Mouse (Mus musculus) neural tube, embryonic 12.5 days (tissue): Measurements from ENCODE around the gene Sbf2. TPM values are rescaled to one million over a fixed set of nuclear protein-coding genes. Genes with fewer than 3 reads are reported as not detected.
A peak's percentile ranks its signal among the peaks of the same experiment; 100 is the strongest.
"Not testable (repeated sequence)": the region's sequence is repeated elsewhere in the genome, so short reads cannot be mapped to it uniquely, and the experiment has no call there.

Experiments used
- ATAC-seq: fragments of 200-750 bp; cut with Nextera tagmentation; 2 replicates; pipeline ENCODE4 v1.8.0; 2017; ENCODE audit warnings: low read depth, mild to moderate bottlenecking, moderate TSS enrichment, moderate library complexity; ENCODE audit not compliant: low FRiP score
- H3K27ac ChIP-seq: fragments of 300-500 bp; sonication (generic); 2 replicates; pipeline ENCODE4 v1.5.1; 2016
- H3K27me3 ChIP-seq: fragments of 300-500 bp; sonication (generic); replicated peaks from 2 replicates; pipeline ENCODE4 v1.6.1; 2016; ENCODE audit warnings: mild to moderate bottlenecking
- H3K36me3 ChIP-seq: fragments of 300-500 bp; sonication (generic); 2 replicates; pipeline ENCODE4 v1.6.1; 2016; ENCODE audit warnings: mild to moderate bottlenecking
- H3K4me1 ChIP-seq: fragments of 300-500 bp; sonication (generic); 2 replicates; pipeline ENCODE4 v1.6.1; 2016
- H3K4me2 ChIP-seq: fragments of 300-500 bp; sonication (generic); replicated peaks from 2 replicates; pipeline ENCODE4 v1.6.1; 2016; ENCODE audit warnings: mild to moderate bottlenecking
- H3K4me3 ChIP-seq: fragments of 300-500 bp; sonication (generic); 2 replicates; pipeline ENCODE4 v1.5.1; 2016
- H3K9ac ChIP-seq: fragments of 300-500 bp; sonication (generic); 2 replicates; pipeline ENCODE4 v1.6.1; 2016; ENCODE audit warnings: mild to moderate bottlenecking
- H3K9me3 ChIP-seq: fragments of 300-500 bp; sonication (generic); 2 replicates; pipeline ENCODE4 v1.6.1; 2016; ENCODE audit warnings: mild to moderate bottlenecking
- WGBS: fragments of 180-500 bp; shearing (Covaris S2); methylation state at CpG from one replicate; pipeline ENCODE4 v1.1.7; 2016; 5-methylcytosine and 5-hydroxymethylcytosine counted together
- polyA plus RNA-seq: library from polyadenylated mRNA; unstranded; fragments of >200 nt; fragmentation: Nextera tagmentation; extraction: Ambion mirVana; gene quantifications from 2 replicates; pipeline ENCODE4 v1.2.1, GENCODE M21; 2016

The Sbf2 gene
- polyA plus RNA-seq, 1 experiment from 2014 or later, result 53.2 TPM

GRCm38 (mm10) chr7:110645859-110646258, 31.1 kb upstream of the Sbf2 start:
- Histone ChIP-seq H3K27me3 (no peaks in the 10 kb centered on the region), H3K27ac (no peak overlapping the region), H3K4me1 (no peaks in the 10 kb centered on the region), H3K9ac (no peak overlapping the region), H3K36me3 (no peaks in the 10 kb centered on the region), H3K4me2 (no peak overlapping the region), H3K9me3 (peaks cover 6% of the 10 kb centered on the region; the same call in 1 of the 2 replicates), H3K4me3 (no peak overlapping the region)
- ATAC-seq, result no peak
- 84% methylated on average over 6 of the region's 6 CpGs for WGBS

GRCm38 (mm10) chr7:110645311-110645710, 30.6 kb upstream of the Sbf2 start:
- whole genome bisulfite sequencing, result 75% methylated on average over 5 of the region's 5 CpGs
- H3K4me3 ChIP-seq, result no peak overlapping the region
- H3K4me2 ChIP-seq, result no peak overlapping the region
- no peaks in the 10 kb centered on the region for H3K4me1 ChIP-seq
- H3K36me3 ChIP-seq, result no peaks in the 10 kb centered on the region
- H3K27me3 ChIP-seq, result no peaks in the 10 kb centered on the region
- no peak overlapping the region for H3K27ac ChIP-seq
- peak; percentile 68; the same call in 1 of the 2 replicates for ATAC-seq
- H3K9ac ChIP-seq, result no peak overlapping the region
- peaks cover 6% of the 10 kb centered on the region; the same call in 1 of the 2 replicates for H3K9me3 ChIP-seq

GRCm38 (mm10) chr7:110639958-110640357, 25.2 kb upstream of the Sbf2 start:
- H3K9ac ChIP-seq, H3K4me1 ChIP-seq, H3K9me3 ChIP-seq, H3K4me3 ChIP-seq, ATAC-seq, H3K4me2 ChIP-seq, H3K27me3 ChIP-seq, H3K27ac ChIP-seq, H3K36me3 ChIP-seq: not testable (repeated sequence)
- WGBS, result 91% methylated on average over 3 of the region's 3 CpGs

- Histone ChIP-seq H3K36me3 (no peaks in the 10 kb centered on the region), H3K4me1 (peaks cover 5% of the 10 kb centered on the region; the same call in 1 of the 2 replicates), H3K27me3 (no peaks in the 10 kb centered on the region), H3K9me3 (no peaks in the 10 kb centered on the region), H3K9ac (no peak overlapping the region), H3K27ac (no peak overlapping the region), H3K4me3 (no peak overlapping the region), H3K4me2 (no peak overlapping the region)
- ATAC-seq, result no peak
- 89% methylated on average over 11 of the region's 11 CpGs for WGBS
These were observed 24.7 kb upstream of the Sbf2 start for GRCm38 (mm10) chr7:110639291-110639915.

GRCm38 (mm10) chr7:110638305-110639110, 23.8 kb upstream of the Sbf2 start:
- Histone ChIP-seq H3K9ac (no peak overlapping the region), H3K4me2 (no peak overlapping the region), H3K4me1 (peaks cover 5% of the 10 kb centered on the region; the same call in 1 of the 2 replicates), H3K9me3 (no peaks in the 10 kb centered on the region), H3K4me3 (no peak overlapping the region), H3K27me3 (no peaks in the 10 kb centered on the region), H3K27ac (no peak overlapping the region), H3K36me3 (no peaks in the 10 kb centered on the region)
- 42% methylated on average over 17 of the region's 17 CpGs for WGBS
- ATAC-seq, result no peak

DNA sequence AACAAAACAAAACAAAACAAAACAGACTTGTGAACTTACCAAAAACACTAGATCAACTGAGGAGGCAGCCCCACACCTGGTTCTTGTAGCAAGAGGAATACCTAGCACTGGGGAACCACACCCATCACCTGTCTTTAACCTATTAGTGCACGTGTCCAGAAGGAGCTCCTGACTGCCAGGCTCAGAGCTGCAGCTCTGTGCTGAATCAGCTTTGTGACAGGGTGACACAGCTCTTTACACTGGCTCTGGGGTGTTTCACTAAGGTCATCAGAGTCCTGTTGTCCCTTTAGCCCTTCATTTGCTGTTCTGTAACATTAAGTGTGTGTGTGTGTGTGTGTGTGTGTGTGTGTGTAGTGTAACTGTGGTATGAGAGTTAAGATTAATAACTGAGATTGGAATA, 21.8 kb upstream of the Sbf2 start:
- Histone ChIP-seq H3K9ac (no peak overlapping the region), H3K27ac (no peak overlapping the region), H3K36me3 (no peaks in the 10 kb centered on the region), H3K27me3 (no peaks in the 10 kb centered on the region; the same call in 1 of the 2 replicates), H3K4me2 (no peak overlapping the region), H3K4me1 (peaks cover 5% of the 10 kb centered on the region; the same call in 1 of the 2 replicates), H3K9me3 (no peaks in the 10 kb centered on the region), H3K4me3 (no peak overlapping the region)
- ATAC-seq, result no peak
- 50% methylated on average over 1 of the region's 1 CpGs for WGBS

- no peak for ATAC-seq
- peaks cover 5% of the 10 kb centered on the region; the same call in 1 of the 2 replicates for H3K4me1 ChIP-seq
- 67% methylated on average over 3 of the region's 3 CpGs for WGBS
- no peaks in the 10 kb centered on the region for H3K36me3 ChIP-seq
- no peak overlapping the region for H3K9ac ChIP-seq
- no peak overlapping the region for H3K27ac ChIP-seq
- no peak overlapping the region for H3K4me2 ChIP-seq
- no peaks in the 10 kb centered on the region for H3K9me3 ChIP-seq
- no peak overlapping the region for H3K4me3 ChIP-seq
- H3K27me3 ChIP-seq, result peaks cover 6% of the 10 kb centered on the region
These were observed 21.2 kb upstream of the Sbf2 start for GRCm38 (mm10) chr7:110635929-110636328.

DNA sequence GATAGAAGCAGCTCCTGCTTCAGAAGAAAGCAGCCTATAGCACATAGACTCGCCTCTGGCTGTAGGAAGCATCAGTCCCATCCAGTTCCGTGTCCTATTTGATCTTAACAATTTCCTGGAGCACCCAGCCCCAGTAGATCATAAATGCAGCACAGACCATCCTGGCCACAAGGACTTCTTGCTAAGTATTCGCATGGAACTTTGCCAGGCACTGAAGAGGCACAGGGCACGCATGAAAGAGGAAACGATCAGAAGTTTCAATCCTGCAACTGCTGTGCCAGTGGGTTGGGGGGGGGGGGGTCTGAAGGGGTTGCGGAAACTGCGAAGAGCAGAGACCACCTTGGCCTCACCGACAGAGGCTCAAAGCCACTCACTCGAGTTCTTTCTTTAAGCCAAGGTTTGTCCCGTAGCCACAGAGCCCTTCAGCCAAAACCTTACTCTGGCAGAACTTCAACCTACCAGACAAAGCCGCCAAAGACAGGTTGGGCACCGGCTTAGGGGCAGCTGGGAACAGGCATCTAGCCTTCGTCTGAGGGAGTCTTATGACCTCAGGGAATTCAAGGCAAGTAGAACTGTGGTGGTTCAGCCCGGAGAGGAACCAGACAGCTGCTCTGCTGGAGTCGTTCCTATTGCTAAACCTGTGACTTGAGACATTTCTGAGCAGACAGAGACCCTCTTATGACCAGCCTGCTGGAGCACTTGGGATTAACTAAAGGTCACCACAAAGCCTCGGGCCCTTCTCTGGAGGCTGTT, 16.6 kb upstream of the Sbf2 start:
- Histone ChIP-seq H3K4me3 (no peak overlapping the region), H3K27ac (no peak overlapping the region), H3K9me3 (no peaks in the 10 kb centered on the region), H3K4me2 (peak overlapping the region; percentile 74; the same call in 1 of the 2 replicates), H3K4me1 (peaks cover 29% of the 10 kb centered on the region), H3K27me3 (peaks cover 46% of the 10 kb centered on the region), H3K36me3 (no peaks in the 10 kb centered on the region), H3K9ac (no peak overlapping the region)
- WGBS, result 81% methylated on average over 16 of the region's 16 CpGs
- ATAC-seq, result no peak

- WGBS, result under 1% methylated on average over 36 of the region's 36 CpGs
These were observed 15.4 kb upstream of the Sbf2 start for GRCm38 (mm10) chr7:110629892-110630666.

GRCm38 (mm10) chr7:110628611-110629354, 14.1 kb upstream of the Sbf2 start:
- Histone ChIP-seq H3K4me1 (peaks cover 36% of the 10 kb centered on the region), H3K27me3 (peaks cover 69% of the 10 kb centered on the region), H3K4me3 (peak overlapping the region; percentile 36), H3K27ac (no peak overlapping the region), H3K36me3 (no peaks in the 10 kb centered on the region), H3K4me2 (peak overlapping the region; percentile 73), H3K9ac (peak overlapping the region; percentile 47), H3K9me3 (no peaks in the 10 kb centered on the region)
- no peak for ATAC-seq
- WGBS, result 1% methylated on average over 33 of the region's 33 CpGs

More at GRCm38 (mm10) chr7:110629892-110630666, 15.4 kb upstream of the Sbf2 start:
- H3K27me3 ChIP-seq, result peaks cover 58% of the 10 kb centered on the region
- H3K27ac ChIP-seq, result no peak overlapping the region
- no peaks in the 10 kb centered on the region for H3K36me3 ChIP-seq
- peak overlapping the region; percentile 74 for H3K4me2 ChIP-seq
- peak overlapping the region; percentile 31 for H3K4me3 ChIP-seq
- peak overlapping the region; percentile 38; the same call in 1 of the 2 replicates for H3K9ac ChIP-seq
- H3K9me3 ChIP-seq, result no peaks in the 10 kb centered on the region
- H3K4me1 ChIP-seq, result peaks cover 36% of the 10 kb centered on the region
- peak; percentile 86 for ATAC-seq

DNA sequence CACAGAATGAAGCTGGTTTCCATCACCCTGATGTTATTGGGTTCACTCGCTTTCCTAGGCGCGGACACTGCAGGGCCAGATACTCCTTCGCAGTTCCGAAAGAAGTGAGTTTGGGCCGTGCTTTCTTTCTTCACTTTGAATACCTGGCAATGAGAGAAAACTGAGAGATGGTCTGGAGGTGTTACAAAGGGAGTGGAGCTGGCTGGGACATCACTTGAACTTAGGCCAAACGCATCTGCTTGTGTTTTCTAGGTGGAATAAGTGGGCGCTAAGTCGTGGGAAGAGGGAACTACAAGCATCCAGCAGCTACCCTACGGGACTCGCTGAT, 13.5 kb upstream of the Sbf2 start:
- H3K27ac ChIP-seq, result no peak overlapping the region
- no peaks in the 10 kb centered on the region for H3K36me3 ChIP-seq
- H3K4me3 ChIP-seq, result peak overlapping the region; percentile 36
- 3% methylated on average over 11 of the region's 11 CpGs for WGBS
- peaks cover 69% of the 10 kb centered on the region for H3K27me3 ChIP-seq
- H3K9me3 ChIP-seq, result no peaks in the 10 kb centered on the region
- H3K4me2 ChIP-seq, result peak overlapping the region; percentile 73
- ATAC-seq, result no peak
- H3K9ac ChIP-seq, result no peak overlapping the region
- H3K4me1 ChIP-seq, result peaks cover 36% of the 10 kb centered on the region
